Mouse (Mus musculus) bone marrow, adult 2 months (tissue): Measurements from ENCODE around the gene Gm4981.

Source experiments
- CTCF ChIP-seq: fragments of 200-500 bp; IDR thresholded peaks from 2 replicates; pipeline ENCODE4 v1.5.1; 2011; ENCODE audit warnings: low read length, control low read depth; ENCODE audit not compliant: control insufficient read depth, insufficient read depth
- POLR2A ChIP-seq: fragments of 200-500 bp; IDR thresholded peaks from 2 replicates; pipeline ENCODE4 v1.6.1; 2011; ENCODE audit warnings: low read depth, mild to moderate bottlenecking, control low read depth, low read length, borderline replicate concordance; ENCODE audit not compliant: control insufficient read depth

- TF ChIP-seq POLR2A, result no peak
- TF ChIP-seq CTCF, result no peak
Measured at GRCm38 (mm10) chr10:58212230-58212629, 24.3 kb downstream of the Gm4981 start.
